Mouse (Mus musculus) splenic B cell, adult 2 months (primary cell): Measurements from ENCODE around the gene Atg4a-ps.

Experiments
- DNase-seq: peaks from one replicate; pipeline ENCODE4 v3.0.0-alpha.2; 2011; ENCODE audit warnings: low read depth, low spot score
- H3K27me3 ChIP-seq: 2 replicates; pipeline ENCODE4 v1.6.1; 2012; ENCODE audit warnings: mild to moderate bottlenecking, low read length, moderate library complexity, mixed read lengths; ENCODE audit not compliant: control insufficient read depth, poor library complexity, insufficient read depth, severe bottlenecking
- H3K36me3 ChIP-seq: 2 replicates; pipeline ENCODE4 v1.6.1; 2012; ENCODE audit warnings: mild to moderate bottlenecking, low read length, moderate library complexity, mixed read lengths; ENCODE audit not compliant: control insufficient read depth, poor library complexity, insufficient read depth, severe bottlenecking

Atg4a-ps gene

DNA sequence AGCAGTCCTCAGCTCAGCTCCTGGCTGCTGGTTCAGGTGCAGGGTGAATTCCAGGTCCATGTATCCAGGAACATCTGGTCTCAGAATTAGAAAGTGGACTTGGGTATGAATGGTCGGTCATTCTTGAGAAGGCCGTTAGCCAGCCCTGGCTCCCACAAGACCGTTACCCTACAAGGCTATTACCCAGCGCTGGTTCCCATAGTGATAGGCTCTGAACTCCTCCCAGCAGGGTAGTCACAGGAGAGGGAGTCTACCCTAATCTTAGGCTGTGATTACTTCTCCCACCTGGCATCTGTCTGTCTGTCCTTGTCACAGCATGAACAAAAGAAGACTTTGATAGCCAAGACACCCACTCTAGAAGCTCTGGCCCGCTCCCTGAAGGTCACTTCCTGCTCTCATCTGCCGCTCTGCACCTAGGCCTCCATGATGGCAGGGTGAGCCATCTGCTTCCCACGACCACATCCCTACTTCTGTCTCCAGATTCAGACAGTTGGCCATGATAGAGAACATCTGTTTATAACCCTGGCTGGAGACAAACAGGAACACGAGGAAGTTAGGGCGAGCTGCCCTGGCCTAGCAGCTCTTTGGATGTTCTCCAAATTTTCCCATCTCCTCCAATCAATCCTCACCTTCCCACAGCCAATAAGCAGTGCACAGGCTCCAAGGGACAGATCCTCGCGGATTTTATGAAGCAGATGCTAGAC is 1.4 kb upstream of the Atg4a-ps start:
- Histone ChIP-seq H3K36me3 (no peaks in the 10 kb centered on the region), H3K27me3 (no peaks in the 10 kb centered on the region)
- DNase-seq, result no peak

DNA sequence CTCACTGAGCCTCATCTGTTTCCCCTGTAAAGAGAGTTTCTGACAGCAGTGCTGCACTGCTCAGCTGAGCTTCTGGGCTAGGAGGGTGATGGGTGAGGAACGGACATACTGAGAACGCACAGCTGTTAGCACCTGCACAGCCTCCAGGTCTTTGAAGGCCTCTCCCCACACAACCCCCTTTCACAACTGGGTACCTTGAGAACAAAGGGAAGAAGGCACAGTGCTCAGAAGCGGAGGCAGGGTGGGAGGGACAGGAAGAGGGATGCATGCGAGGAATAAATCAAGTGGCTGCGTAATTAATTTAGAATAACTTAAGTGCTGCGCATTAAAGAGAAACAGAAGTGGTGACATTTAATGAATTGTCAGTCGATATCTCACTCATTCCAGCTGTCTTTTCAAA is 4.6 kb downstream of the Atg4a-ps start:
- no peak for DNase-seq
- Histone ChIP-seq H3K36me3 (no peaks in the 10 kb centered on the region), H3K27me3 (no peaks in the 10 kb centered on the region)

DNA sequence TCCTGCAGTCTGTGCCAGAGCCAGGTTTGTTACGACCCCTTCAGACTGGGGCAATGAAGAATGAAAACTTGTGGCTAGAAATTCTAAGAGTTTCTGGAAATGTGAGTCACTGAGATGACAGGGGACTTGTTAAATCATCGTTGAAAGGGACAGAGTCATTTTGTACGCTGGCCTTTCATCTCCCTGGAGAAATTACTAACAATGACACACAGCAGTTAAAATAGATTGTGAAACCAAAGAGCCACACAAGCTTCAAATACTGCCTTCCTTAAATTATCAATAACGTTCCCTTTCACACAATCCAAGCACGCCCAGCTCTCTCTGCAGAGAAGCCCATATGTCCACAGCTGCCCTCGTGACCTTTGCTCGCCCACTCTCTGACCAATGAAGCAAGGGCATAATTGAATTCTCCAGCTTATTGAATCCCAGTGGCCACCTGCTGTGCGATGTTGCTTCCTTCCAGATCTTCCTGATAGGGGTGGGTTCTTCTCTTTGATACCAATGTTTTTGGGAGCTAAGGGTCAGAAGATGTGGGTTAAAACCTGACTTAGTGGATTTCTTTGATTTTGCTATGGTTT is 5.6 kb downstream of the Atg4a-ps start:
- Histone ChIP-seq H3K27me3 (no peaks in the 10 kb centered on the region), H3K36me3 (no peaks in the 10 kb centered on the region)
- DNase-seq, result no peak

DNA sequence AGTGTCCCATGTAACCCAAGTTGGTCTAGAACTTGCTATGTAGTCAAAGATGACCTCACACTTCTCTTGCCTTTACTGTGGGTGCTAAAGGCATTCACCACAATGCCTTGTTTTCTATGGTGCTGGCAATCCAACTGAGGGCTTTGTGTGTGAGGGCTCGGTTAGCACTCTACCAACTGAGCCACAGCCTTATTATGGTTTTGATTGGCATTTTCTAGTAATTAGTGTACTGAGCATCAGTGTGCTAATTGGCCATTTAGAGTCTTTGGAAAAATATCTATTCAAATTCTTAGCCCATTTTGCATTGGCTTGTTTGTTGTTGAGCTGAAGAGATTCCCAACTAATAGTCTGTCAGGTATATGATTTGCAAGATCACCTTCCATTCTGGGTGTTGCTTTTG is 8.2 kb downstream of the Atg4a-ps start:
- Histone ChIP-seq H3K27me3 (no peaks in the 10 kb centered on the region), H3K36me3 (no peaks in the 10 kb centered on the region)
- no peak for DNase-seq

DNA sequence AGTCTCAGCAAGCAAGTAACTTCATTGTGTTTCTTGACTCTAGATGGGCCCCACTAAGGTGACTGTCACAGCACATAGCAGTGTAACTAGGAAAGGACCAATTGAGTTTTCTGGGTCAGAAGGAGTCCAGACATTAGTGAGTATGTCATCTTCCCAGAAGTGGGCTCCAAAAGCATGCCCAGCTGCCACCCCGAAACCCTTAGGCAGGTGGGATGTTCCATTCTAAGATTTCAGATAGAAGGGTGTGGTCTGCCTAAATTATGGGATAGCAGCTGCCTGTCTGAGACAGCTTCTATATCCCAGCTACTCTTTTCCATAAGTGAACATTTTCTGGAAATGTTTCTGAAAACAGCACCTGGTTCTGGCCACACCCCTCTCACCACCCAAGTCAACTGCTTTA is 11.6 kb downstream of the Atg4a-ps start:
- DNase-seq, result no peak
- no peaks in the 10 kb centered on the region for H3K36me3 ChIP-seq

DNA sequence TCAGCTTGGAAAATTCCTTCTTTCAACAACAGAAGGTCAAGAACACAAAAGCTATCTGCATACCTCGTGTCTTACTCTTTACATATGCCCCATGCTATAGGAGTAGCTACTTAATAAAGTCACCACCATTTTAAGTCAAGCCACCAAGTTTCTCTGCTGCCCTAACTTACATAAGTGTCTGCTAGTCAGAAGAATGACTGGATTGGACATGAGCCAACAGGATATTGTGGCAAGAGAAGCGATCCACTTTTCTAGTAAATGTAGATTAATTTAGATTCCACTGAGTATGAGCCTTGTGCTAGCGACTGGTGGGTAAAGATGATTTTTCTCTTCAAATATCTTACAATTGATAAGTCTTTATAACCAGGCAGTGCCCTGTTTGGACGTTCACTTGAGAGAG is 12.0 kb downstream of the Atg4a-ps start:
- DNase-seq, result no peak
- Histone ChIP-seq H3K36me3 (no peaks in the 10 kb centered on the region), H3K27me3 (no peaks in the 10 kb centered on the region)

More for the DNA sequence above, 11.6 kb downstream of the Atg4a-ps start:
- no peaks in the 10 kb centered on the region for H3K27me3 ChIP-seq

DNA sequence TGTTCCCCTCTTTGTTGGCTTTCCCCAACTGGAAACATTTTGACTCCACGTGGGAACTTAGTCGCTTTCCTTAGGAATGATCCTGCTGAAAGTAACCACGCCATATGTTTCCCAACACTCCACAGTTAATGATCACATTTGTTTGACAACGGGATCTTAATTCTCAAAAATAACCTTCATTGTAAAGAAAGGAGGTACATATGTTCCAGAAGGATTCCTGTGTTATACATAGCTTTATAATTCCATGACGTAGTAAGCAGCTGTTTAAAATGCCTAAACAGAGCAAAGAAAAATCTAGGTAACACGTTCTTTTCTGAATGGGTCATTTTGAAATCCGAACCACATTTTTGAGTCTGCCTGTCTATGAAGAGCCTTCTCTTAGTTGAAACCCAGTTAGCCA is 12.7 kb downstream of the Atg4a-ps start:
- Histone ChIP-seq H3K27me3 (no peaks in the 10 kb centered on the region), H3K36me3 (no peaks in the 10 kb centered on the region)
- no peak for DNase-seq

DNA sequence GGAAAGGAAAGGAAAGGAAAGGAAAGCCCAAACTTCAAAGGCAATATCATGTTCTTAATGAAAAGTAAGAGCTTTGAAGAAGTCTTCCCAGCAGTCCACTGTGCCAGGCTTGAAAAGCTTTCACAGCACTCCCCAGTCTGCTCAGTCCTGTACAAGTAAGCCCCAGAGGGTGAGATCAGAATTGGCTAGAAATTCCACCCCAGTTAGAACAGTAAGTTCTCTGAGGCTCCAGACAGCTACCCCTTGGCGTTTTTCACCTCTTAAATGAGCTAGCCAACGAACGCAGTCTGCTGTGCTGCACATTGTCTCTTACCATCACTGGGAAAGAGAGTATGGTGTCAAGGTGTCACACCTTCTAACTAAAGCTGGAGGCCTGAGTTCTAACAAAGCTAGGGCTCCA is 18.2 kb downstream of the Atg4a-ps start:
- DNase-seq, result no peak
- Histone ChIP-seq H3K27me3 (no peaks in the 10 kb centered on the region), H3K36me3 (no peaks in the 10 kb centered on the region)

DNA sequence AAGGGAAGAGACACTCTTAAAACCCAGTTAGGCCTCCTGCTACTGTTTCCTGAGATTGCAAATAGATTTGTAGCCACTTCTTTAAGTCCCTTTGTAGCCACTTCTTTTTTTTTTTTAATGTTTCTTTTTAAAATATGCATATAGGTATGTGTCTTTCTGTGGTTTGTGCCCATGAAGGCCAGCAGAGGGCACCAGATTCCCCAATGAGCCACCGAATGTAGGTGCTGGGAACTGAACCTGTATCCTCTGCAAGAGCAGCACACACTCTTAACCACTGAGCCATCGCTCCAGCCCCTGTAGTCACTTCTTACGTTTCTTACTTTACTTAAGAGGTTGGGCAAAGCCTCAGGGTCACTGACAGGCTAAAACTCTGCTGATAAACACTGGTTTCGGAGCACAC is 19.4 kb downstream of the Atg4a-ps start:
- H3K36me3 ChIP-seq, result no peaks in the 10 kb centered on the region
- H3K27me3 ChIP-seq, result no peaks in the 10 kb centered on the region
- DNase-seq, result no peak

DNA sequence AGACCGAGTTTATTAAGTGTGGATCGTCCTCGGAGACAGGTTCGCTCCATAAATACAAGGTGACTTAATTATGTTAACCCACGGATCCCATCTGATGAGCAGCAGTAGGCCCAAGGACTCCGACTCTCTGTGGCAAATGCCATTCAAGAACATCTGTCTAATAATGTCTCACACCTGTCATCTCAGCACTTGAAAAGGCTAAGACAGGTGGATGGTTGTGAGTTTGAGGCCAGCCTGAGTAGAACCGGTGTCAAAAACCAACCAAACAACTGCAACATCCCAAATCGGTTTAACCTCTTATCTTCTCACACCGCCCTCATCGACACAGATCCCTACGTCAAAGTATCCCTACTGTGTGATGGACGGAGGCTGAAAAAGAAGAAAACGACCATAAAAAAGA is 20.7 kb downstream of the Atg4a-ps start:
- no peaks in the 10 kb centered on the region for H3K36me3 ChIP-seq
- no peak for DNase-seq
- H3K27me3 ChIP-seq, result no peaks in the 10 kb centered on the region

DNA sequence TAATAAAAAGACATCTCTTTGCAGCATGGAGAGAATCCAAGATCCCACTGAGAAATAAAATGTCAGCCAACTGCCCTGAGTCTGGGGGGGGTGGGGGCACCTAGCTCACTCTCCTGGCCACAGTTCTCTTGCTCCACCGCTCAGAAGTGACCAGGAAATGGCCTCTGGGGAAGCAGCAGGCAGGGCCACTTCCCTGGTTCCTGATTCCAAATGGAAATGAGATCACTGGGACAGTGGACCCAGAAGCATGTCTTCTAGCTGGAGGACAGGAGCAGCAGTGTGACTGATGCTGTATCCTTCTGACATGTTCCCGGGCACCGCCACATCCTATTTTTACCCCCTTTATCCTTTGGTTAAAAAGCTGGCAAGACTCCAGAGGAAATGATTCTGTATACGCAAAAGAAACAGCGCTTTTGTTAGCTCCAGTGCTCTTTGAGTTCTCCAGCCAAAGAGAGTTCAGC is 21.2 kb downstream of the Atg4a-ps start:
- DNase-seq, result no peak

DNA sequence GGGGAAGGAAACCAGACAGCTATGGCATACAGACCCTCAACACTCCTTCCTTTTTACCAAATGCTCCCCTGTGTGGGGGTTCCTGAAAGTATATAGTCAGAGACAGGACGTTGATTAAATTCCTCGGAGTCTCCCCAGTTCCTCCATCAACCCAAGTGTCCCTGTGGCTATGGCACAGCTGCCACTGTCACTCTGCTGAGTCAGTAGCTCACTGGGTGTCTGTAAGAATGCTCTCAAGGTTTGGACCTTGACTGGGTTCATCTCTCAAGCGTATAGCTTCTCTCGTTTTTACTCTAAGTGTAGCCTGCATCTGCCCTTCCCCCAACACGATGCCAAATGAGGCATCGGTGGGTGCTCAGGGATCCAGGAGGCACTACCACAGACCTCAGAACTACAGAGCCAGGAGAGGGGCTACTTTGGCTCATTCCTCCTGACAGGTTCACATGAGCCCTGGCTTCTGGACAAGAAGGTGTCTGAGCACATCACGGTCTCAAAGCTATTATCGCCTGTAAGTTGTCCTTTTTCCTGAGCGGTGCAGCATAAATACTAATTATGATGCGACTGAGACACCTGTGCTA is 21.9 kb downstream of the Atg4a-ps start:
- Histone ChIP-seq H3K27me3 (no peaks in the 10 kb centered on the region), H3K36me3 (no peaks in the 10 kb centered on the region)
- no peak for DNase-seq

More for the DNA sequence above, 21.2 kb downstream of the Atg4a-ps start:
- H3K36me3 ChIP-seq, result no peaks in the 10 kb centered on the region
- no peaks in the 10 kb centered on the region for H3K27me3 ChIP-seq

DNA sequence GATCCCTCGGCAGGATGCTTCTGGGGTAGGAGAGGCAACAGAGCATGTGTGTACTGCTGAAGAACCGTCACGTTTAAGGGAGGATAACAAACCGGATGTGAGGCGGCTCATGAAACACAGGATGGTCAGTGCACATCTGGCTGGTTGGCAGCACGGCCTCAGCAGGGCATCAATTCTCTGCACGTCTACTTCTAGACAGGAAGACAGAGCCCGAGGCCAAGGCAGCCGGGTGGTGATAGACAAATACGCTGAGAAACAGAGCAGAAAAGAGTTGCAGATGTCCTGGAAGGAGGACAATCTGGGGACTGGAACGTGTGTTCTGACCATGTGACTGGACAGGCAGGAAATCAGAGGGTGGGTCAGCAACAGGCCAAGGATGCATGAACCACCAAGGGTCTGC is 25.8 kb downstream of the Atg4a-ps start:
- no peak for DNase-seq
- no peaks in the 10 kb centered on the region for H3K27me3 ChIP-seq
- H3K36me3 ChIP-seq, result no peaks in the 10 kb centered on the region

DNA sequence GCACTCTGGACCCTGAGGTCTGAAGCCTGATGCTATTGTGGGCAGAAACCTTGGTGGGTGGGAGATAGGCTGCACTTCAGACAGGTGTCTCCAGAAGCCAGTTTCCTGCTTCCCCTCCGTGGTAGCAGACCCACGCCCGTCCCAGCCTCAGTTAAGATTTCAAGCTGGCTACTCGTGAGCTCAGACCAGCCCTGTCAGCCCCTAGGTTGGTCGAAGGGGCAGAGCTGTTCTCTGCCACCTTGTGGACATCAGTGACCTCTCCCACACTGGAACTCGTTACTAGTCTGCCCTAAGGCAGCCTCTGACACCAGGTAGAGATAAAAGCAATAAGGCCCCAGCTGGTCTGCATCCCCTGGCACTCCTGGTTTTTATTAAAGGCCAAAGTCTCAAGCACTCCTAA is 28.9 kb downstream of the Atg4a-ps start:
- DNase-seq, result peak; percentile 3
- no peaks in the 10 kb centered on the region for H3K27me3 ChIP-seq
- no peaks in the 10 kb centered on the region for H3K36me3 ChIP-seq

DNA sequence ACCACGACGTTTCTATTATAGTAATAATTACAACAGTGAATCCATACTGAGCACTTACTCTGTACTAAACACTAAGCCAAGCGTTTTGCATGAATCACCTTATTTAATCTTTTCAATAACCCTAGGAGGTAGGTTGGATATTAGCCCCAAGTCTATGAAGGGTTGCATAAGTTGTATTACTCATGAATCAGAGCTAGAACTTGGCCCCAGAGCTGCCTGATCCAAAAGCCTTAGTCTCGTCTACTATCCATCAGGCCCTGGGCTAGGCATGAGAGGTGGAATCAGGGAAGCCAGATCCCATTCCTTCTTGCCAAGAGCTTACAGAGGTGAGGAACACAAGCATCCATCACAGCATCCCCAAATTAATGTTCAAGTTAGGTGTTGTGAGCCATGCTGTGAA is 30.2 kb downstream of the Atg4a-ps start:
- DNase-seq, result no peak
- Histone ChIP-seq H3K36me3 (no peaks in the 10 kb centered on the region), H3K27me3 (no peaks in the 10 kb centered on the region)
